Mouse (Mus musculus) splenic B cell, adult 2 months (primary cell): ENCODE measurements around the gene Skida1.

ENCODE experiments used
- DNase-seq: peaks from one replicate; pipeline ENCODE4 v3.0.0-alpha.2; 2011; ENCODE audit warnings: low read depth, low spot score
- H3K27me3 ChIP-seq: 2 replicates; pipeline ENCODE4 v1.6.1; 2012; ENCODE audit warnings: mild to moderate bottlenecking, low read length, moderate library complexity, mixed read lengths; ENCODE audit not compliant: control insufficient read depth, poor library complexity, insufficient read depth, severe bottlenecking
- H3K36me3 ChIP-seq: 2 replicates; pipeline ENCODE4 v1.6.1; 2012; ENCODE audit warnings: mild to moderate bottlenecking, low read length, moderate library complexity, mixed read lengths; ENCODE audit not compliant: control insufficient read depth, poor library complexity, insufficient read depth, severe bottlenecking

Gene Skida1

DNA sequence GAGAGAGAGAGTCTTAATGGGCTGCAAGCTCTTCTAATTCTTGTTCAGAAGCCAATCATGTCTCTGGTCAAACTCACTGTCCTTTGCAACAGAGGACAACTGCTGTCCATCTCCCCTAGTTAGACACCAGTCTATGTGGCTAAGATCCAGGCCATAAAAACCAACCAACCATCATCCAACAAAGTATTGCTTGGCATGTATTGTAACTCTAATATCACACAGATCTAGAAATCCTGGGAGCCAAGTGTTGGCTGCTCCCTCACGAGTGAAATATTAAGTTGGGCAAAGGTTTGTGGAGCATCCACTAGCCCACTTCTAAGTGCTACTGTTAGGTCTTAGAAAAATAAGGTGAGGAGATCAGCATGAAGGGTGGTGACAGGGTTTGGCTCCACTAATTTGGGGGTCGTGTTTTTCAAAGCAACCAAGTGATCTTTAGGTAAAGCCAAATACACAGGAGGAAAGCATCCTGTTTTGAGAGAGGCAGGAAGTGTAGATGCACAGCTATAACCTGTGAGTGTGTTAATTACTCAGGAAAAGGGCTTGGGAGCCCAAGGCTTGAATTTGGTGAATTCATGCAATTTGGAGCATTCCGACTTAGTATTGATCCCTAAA lies 10.6 kb downstream of the Skida1 start:
- no peaks in the 10 kb centered on the region; the same call in 1 of the 2 replicates for H3K27me3 ChIP-seq
- no peak for DNase-seq
- no peaks in the 10 kb centered on the region for H3K36me3 ChIP-seq

DNA sequence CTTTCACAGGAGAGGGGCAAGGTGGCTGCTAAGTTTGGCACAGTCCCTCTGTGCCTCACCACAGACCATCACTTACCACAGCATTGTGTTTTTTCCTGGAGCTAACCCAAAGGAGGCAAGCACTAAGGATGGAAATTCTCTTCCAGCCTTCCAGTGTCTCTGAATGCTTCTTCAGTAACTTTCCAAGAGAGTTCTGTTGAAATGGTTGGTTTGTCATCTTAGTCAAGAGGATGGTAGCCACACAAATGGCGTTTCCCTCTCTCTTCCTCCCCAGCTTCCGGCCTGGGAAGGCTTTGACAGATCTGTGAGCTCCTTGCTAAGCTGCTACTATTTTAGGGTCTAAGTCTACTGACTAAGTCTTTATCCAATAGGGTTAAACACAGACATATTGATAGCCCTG lies 11.4 kb downstream of the Skida1 start, which contains the start of gene A930004D18Rik:
TSS of gene A930004D18Rik (minus strand) at position 247 of the 400 bp plus-strand sequence.
- Histone ChIP-seq H3K27me3 (no peaks in the 10 kb centered on the region; the same call in 1 of the 2 replicates), H3K36me3 (no peaks in the 10 kb centered on the region)
- no peak for DNase-seq

GRCm38 (mm10) chr2:18034371-18035250 lies 14.2 kb downstream of the Skida1 start:
- no peak for DNase-seq
- Histone ChIP-seq H3K36me3 (no peaks in the 10 kb centered on the region), H3K27me3 (no peaks in the 10 kb centered on the region; the same call in 1 of the 2 replicates)

- no peaks in the 10 kb centered on the region for H3K36me3 ChIP-seq
- no peak for DNase-seq
- H3K27me3 ChIP-seq, result no peaks in the 10 kb centered on the region; the same call in 1 of the 2 replicates
Measured at GRCm38 (mm10) chr2:18033166-18034108, 15.4 kb downstream of the Skida1 start.

DNA sequence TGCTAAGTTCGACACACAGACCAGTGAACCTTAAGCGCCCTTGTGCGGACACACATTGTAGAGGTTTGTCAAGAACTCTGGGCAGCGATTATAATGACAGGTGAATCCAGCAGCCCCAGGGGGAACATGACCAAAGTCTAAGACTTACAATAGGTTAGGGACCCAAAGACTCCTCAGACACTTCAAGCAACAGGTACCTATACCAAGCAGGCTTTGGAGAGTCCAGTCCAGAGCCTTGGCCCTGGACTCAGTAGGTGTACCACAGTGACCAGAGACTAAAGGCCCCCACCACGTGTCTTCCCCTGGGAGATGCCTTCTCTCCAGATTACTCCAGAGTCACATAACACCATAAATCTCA lies 16.3 kb downstream of the Skida1 start:
- Histone ChIP-seq H3K36me3 (no peaks in the 10 kb centered on the region), H3K27me3 (peaks cover 2% of the 10 kb centered on the region; the same call in 1 of the 2 replicates)
- DNase-seq, result no peak

DNA sequence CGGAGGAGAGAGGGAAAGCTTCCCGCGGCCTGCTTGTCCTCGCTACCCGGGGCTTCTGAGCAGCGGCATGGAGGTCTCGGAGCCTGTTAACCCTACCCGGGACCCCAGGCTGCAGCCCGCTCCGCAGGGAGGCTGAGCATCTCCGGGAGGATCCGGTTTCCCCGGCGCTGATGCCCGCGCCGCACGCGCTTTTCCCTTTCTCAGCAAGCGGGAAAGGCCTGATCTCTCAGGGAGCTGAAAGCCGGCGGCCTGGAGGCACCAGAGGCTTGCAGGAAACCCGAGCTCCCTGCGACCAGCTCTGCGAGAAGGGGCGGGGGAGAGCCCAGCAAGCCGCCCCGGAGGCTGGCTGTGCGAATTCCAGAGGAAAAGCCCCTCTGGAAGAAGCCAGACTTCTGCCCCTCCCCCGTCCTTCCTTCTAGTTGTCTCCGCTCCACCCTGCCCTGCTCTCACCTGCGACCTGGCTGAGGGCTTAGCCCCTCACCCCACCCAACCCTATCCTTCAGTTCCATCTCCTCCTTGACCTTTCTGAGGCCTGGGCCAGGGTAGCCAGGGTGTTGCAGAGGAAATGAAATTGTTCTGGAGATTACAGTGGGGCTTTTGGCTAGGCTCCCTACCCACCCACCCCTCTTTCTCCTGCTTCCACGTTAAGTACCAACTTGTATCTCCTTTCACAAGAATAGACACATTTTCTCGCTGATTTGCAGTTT lies 16.9 kb downstream of the Skida1 start:
- Histone ChIP-seq H3K36me3 (no peaks in the 10 kb centered on the region), H3K27me3 (peaks cover 2% of the 10 kb centered on the region; the same call in 1 of the 2 replicates)
- no peak for DNase-seq

DNA sequence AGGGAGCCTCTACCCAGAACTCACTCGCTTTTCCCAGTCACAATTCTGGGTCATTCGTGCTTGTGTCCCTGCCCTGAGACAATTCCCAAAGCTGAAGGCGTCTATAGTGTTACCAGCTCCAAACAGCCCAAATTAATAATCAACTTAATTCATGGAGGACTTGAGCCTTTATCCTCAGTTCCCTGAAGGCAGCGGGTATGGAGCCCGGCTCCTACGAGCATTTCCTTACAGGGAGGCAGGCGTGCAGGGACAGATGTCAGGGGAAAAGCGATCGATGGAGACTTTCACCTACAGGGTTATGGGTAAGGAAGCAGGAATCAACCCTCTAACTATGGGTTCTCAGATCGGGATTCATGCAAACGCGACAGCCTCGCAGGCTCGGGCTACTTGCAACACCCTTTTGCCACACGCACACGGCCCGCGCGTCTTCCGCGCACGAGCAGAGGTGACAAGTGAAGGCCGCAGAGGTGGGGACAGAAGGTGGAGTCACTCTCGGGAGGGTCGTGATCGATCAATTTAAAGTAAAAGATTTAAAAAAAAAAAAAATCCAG lies 17.5 kb downstream of the Skida1 start:
- Histone ChIP-seq H3K27me3 (peaks cover 2% of the 10 kb centered on the region; the same call in 1 of the 2 replicates), H3K36me3 (no peaks in the 10 kb centered on the region)
- peak; percentile 37 for DNase-seq

DNA sequence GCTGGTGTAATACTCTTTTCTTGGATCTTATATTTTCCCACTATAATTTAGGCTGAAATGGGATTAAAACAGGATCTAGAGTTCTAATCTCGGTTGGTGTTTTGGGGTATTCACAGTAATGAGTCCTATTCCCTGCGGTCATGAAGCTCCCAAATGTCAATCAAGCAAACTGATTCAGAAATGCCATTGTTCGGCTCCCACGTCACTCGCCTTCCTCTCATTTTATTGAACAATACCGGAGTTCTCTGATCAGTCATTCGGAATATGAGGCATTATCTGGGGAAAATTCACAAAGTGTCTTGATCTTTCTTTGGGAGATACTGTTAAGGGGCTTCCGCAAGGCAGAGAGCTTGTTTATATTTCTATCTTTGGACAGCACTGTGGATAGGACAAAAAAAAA lies 18.3 kb downstream of the Skida1 start:
- DNase-seq, result no peak
- H3K27me3 ChIP-seq, result peaks cover 2% of the 10 kb centered on the region
- H3K36me3 ChIP-seq, result no peaks in the 10 kb centered on the region

GRCm38 (mm10) chr2:18029656-18030055 lies 19.2 kb downstream of the Skida1 start:
- Histone ChIP-seq H3K27me3 (peaks cover 2% of the 10 kb centered on the region), H3K36me3 (no peaks in the 10 kb centered on the region)
- DNase-seq, result no peak

GRCm38 (mm10) chr2:18028140-18029021 lies 20.5 kb downstream of the Skida1 start:
- DNase-seq, result peak; percentile 57

GRCm38 (mm10) chr2:18027448-18028139 lies 21.3 kb downstream of the Skida1 start:
- peak; percentile 91 for DNase-seq

More at GRCm38 (mm10) chr2:18028140-18029021, 20.5 kb downstream of the Skida1 start:
- peaks cover 2% of the 10 kb centered on the region; the same call in 1 of the 2 replicates for H3K27me3 ChIP-seq
- H3K36me3 ChIP-seq, result no peaks in the 10 kb centered on the region

GRCm38 (mm10) chr2:18026116-18026947 lies 22.5 kb downstream of the Skida1 start:
- DNase-seq, result peak; percentile 41
- Histone ChIP-seq H3K36me3 (no peaks in the 10 kb centered on the region), H3K27me3 (peaks cover 2% of the 10 kb centered on the region; the same call in 1 of the 2 replicates)

More at GRCm38 (mm10) chr2:18027448-18028139, 21.3 kb downstream of the Skida1 start:
- Histone ChIP-seq H3K36me3 (no peaks in the 10 kb centered on the region), H3K27me3 (peaks cover 2% of the 10 kb centered on the region; the same call in 1 of the 2 replicates)
